Mouse (Mus musculus): ENCODE measurements around the gene Scn7a.

DNA sequence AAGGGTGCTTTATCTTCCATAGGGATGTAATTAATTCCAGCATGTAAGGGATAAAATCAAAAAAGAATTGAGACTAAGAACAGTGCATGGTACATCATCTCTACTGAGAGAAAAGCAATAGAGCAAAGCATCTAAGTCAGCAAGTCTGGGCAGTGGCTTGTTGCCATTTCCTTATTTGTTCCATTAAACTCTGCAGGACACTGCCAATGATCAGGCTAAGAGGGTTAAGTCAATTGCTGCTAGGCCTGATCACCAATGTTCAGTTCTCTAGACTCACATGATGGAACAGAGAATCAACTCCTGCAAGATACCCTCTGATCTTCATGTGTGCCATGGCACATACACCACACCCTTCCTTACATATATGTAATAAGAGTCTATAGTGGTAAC lies 57.1 kb downstream of the Scn7a start:
- TF ChIP-seq CTCF (IDR thresholded peaks at IDR 0.05; ENCODE audit: control insufficient read depth, insufficient read depth, insufficient read length): no peak
- TF ChIP-seq USF1 (IDR thresholded peaks at IDR 0.05; ENCODE audit: low read depth): no peak
- TF ChIP-seq CEBPB (IDR thresholded peaks at IDR 0.05; ENCODE audit: low read depth): no peak
- TF ChIP-seq MYOG (IDR thresholded peaks at IDR 0.05; ENCODE audit: control insufficient read depth, extremely low read depth, insufficient read length): no peak

Measured in C2C12 (cell line).